Mouse (Mus musculus) hindbrain, embryonic 10.5 days (tissue): ENCODE data around the gene Nosip. TPM values are rescaled to one million over a fixed set of nuclear protein-coding genes. Genes with fewer than 3 reads are reported as not detected.

ENCODE experiments used
- DNase-seq: peaks from one replicate; pipeline ENCODE4 v3.0.0-alpha.2; 2017; ENCODE audit warnings: low spot score
- H3K27ac ChIP-seq: fragments of 300-500 bp; sonication (generic); 2 replicates; pipeline ENCODE4 v1.5.1; 2016; ENCODE audit warnings: mild to moderate bottlenecking, moderate library complexity
- H3K27me3 ChIP-seq: fragments of 300-500 bp; sonication (generic); 2 replicates; pipeline ENCODE4 v1.6.1; 2016; ENCODE audit warnings: mild to moderate bottlenecking; ENCODE audit not compliant: poor library complexity, insufficient read depth, severe bottlenecking
- H3K36me3 ChIP-seq: fragments of 300-500 bp; sonication (generic); 2 replicates; pipeline ENCODE4 v1.6.1; 2016; ENCODE audit warnings: mild to moderate bottlenecking, moderate library complexity
- H3K4me1 ChIP-seq: fragments of 300-500 bp; sonication (generic); replicated peaks from 2 replicates; pipeline ENCODE4 v1.6.1; 2016; ENCODE audit warnings: mild to moderate bottlenecking
- H3K4me3 ChIP-seq: fragments of 300-500 bp; sonication (generic); 2 replicates; pipeline ENCODE4 v1.5.1; 2016; ENCODE audit warnings: mild to moderate bottlenecking, moderate library complexity
- H3K9me3 ChIP-seq: fragments of 300-500 bp; sonication (generic); 2 replicates; pipeline ENCODE4 v1.6.1; 2016; ENCODE audit warnings: mild to moderate bottlenecking, moderate library complexity
- WGBS: fragments of 180-500 bp; shearing (Covaris S2); methylation state at CpG from one replicate; pipeline ENCODE4 v1.1.7; 2016; 5-methylcytosine and 5-hydroxymethylcytosine counted together
- polyA plus RNA-seq: library from polyadenylated mRNA; unstranded; fragments of >200 nt; fragmentation: Nextera tagmentation; extraction: Ambion mirVana; gene quantifications from 2 replicates; pipeline ENCODE4 v1.2.1, GENCODE M21; 2016

Nosip gene
- polyA plus RNA-seq, 1 experiment from 2014 or later, result 70.7 TPM

GRCm38 (mm10) chr7:45024281-45025248, 37.7 kb upstream of the Nosip start:
- Histone ChIP-seq H3K4me1 (peaks cover 17% of the 10 kb centered on the region), H3K36me3 (peaks cover 37% of the 10 kb centered on the region), H3K27me3 (no peaks in the 10 kb centered on the region), H3K9me3 (no peaks in the 10 kb centered on the region), H3K4me3 (no peak overlapping the region), H3K27ac (no peak overlapping the region)
- no peak for DNase-seq
- WGBS, result 89% methylated on average over 15 of the region's 15 CpGs

DNA sequence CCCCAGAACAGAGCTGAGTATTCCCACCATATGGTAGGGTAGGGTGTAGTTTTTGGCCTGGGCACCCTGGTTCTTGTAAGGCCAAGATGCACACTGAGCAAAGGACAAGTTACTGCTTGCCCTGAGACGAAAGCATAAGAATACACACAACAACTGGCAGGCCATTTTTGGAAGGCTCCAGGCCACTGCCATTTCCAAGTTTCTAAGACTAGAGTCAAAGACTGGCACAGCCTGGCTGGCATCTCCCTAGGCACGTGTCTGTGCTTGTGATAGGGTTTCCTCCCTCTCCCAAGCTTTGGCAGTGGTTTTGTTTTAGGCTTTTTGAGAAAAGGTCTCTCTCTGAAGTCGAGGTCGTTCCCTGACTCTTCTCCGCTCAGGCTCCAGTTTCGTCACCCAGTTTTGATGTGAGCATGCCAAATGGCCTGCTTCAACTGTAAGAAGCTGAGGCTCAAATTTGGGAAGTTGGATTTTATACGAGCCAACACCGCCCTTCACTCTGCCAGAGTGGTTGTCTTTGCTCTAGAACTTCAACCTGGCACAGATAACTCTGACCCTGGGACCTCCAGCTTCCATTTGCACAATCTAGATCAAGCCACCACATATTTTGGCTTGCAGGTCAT, 36.5 kb upstream of the Nosip start:
- 0 out of 2 replicates have a peak overlapping the region, but pooled peaks have one; percentile 4 for H3K4me3 ChIP-seq
- no peaks in the 10 kb centered on the region for H3K9me3 ChIP-seq
- 81% methylated on average over 8 of the region's 8 CpGs for WGBS
- H3K27ac ChIP-seq, result no peak overlapping the region
- peaks cover 15% of the 10 kb centered on the region for H3K4me1 ChIP-seq
- peaks cover 49% of the 10 kb centered on the region for H3K36me3 ChIP-seq
- H3K27me3 ChIP-seq, result no peaks in the 10 kb centered on the region
- no peak for DNase-seq

GRCm38 (mm10) chr7:45026256-45026655, 36.0 kb upstream of the Nosip start:
- no peak for DNase-seq
- WGBS, result 59% methylated on average over 2 of the region's 2 CpGs
- Histone ChIP-seq H3K27ac (0 out of 2 replicates have a peak overlapping the region, but pooled peaks have one; percentile 29), H3K4me3 (no peak overlapping the region), H3K9me3 (no peaks in the 10 kb centered on the region), H3K4me1 (peaks cover 11% of the 10 kb centered on the region), H3K27me3 (no peaks in the 10 kb centered on the region), H3K36me3 (peaks cover 54% of the 10 kb centered on the region)

- H3K27me3 ChIP-seq, result no peaks in the 10 kb centered on the region
- WGBS, result 96% methylated on average over 9 of the region's 9 CpGs
- no peak for DNase-seq
- H3K4me3 ChIP-seq, result no peak overlapping the region
- peaks cover 9% of the 10 kb centered on the region for H3K4me1 ChIP-seq
- H3K9me3 ChIP-seq, result no peaks in the 10 kb centered on the region
- no peak overlapping the region for H3K27ac ChIP-seq
- peaks cover 69% of the 10 kb centered on the region for H3K36me3 ChIP-seq
Observed at GRCm38 (mm10) chr7:45027761-45028160, 34.5 kb upstream of the Nosip start.

DNA sequence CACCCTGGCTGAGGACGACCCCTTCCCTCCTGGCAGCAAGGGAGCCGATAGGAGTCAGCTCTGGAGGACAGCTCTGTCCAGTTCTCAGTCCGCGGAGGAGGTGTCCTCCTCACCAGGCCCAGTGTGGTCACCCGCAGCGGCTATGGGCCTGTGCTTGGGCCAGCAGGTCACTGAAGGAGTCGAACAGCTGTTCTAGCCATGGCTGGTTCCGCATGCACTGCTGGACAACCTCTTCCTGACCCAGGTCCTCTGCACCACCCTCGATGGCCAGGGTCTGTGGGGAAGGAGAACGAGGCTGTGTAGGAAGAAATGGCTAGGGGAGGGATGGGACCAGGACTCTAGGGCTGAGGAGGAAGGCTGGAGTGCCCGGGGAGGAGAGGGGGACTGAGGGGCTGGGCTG, 33.9 kb upstream of the Nosip start:
- no peak overlapping the region for H3K4me3 ChIP-seq
- WGBS, result 90% methylated on average over 11 of the region's 11 CpGs
- H3K9me3 ChIP-seq, result no peaks in the 10 kb centered on the region
- no peak for DNase-seq
- peaks cover 9% of the 10 kb centered on the region for H3K4me1 ChIP-seq
- no peaks in the 10 kb centered on the region for H3K27me3 ChIP-seq
- no peak overlapping the region for H3K27ac ChIP-seq
- peaks cover 75% of the 10 kb centered on the region for H3K36me3 ChIP-seq

GRCm38 (mm10) chr7:45029995-45030394, 32.2 kb upstream of the Nosip start:
- Histone ChIP-seq H3K4me3 (no peak overlapping the region), H3K4me1 (peaks cover 9% of the 10 kb centered on the region), H3K27ac (no peak overlapping the region), H3K27me3 (no peaks in the 10 kb centered on the region), H3K9me3 (no peaks in the 10 kb centered on the region), H3K36me3 (peaks cover 89% of the 10 kb centered on the region)
- no peak for DNase-seq
- WGBS, result 92% methylated on average over 6 of the region's 6 CpGs

DNA sequence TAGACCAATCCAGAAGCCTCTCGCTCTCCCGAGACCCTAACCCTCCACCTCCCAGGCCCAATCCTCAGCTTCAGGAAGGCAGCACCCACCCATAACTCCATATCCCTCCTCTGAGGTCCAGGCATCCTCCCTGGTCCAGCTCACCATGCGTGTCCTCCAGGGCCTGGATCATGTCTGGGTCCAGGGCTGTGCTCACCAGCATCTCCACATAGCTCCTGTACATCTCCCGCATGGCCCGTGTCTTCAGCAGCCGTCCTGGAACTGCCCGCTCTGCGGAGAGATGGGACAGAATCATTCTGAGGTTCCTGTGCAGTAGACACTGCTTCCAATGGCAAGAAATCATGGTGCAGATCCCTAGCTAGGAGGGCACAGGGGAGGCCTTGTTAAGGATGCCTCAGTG, 31.4 kb upstream of the Nosip start:
- WGBS, result 96% methylated on average over 8 of the region's 8 CpGs
- no peak for DNase-seq
- Histone ChIP-seq H3K36me3 (peaks cover 97% of the 10 kb centered on the region), H3K27me3 (no peaks in the 10 kb centered on the region), H3K4me3 (no peak overlapping the region), H3K9me3 (no peaks in the 10 kb centered on the region), H3K27ac (no peak overlapping the region), H3K4me1 (peaks cover 9% of the 10 kb centered on the region)

DNA sequence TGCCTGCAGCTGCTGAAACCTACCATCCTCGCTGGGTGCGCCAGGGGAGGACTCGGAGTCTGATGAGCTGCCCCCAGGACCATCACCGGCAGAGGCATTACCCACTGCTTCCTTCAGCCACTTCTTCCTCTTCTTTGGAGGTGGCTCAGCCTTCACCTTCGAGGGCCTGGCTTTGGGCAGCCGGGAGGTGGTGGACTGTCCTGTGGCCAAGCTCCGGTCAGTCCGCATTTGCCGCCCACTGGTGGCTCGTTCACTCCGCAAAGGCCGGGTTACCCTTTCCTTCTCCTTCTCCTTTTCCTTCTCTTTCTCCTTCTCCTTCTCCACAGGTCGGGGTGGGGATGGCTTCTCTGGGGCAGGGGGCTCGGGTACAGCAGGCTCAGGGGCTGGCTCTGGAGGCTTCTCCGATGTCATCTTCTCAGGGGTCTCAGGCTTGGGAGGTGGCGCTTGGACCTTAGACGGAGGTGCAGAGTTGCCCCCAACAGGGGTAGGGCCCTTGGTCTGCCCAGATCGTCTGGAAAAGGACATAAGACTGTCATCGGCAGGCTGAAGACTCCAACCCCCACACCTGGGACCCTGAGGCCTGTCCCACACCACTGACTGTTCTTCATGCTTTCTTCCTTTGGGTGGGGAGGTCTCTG, 28.4 kb upstream of the Nosip start:
- Histone ChIP-seq H3K27ac (no peak overlapping the region), H3K9me3 (no peaks in the 10 kb centered on the region), H3K4me3 (no peak overlapping the region), H3K4me1 (no peaks in the 10 kb centered on the region), H3K27me3 (no peaks in the 10 kb centered on the region), H3K36me3 (peaks cover 100% of the 10 kb centered on the region)
- no peak for DNase-seq
- 96% methylated on average over 19 of the region's 19 CpGs for WGBS

DNA sequence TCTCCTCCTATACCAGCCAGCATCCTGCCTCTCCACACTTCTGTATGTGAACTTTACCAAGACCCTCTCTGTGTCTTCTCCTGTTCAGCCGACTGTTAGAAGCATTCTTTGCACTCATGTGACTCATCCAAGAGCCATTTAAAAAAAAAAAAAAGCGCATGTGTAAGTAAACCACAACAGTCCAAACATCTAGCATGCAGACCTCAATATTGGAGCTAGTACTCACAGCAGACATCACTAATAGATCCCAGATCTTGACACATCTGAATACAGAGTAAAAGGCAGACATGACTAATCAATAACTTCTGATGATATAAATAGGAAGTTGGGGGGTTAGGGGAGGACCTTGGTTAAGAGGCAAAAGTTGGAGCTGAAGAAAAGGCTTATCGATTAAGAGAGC, 26.6 kb upstream of the Nosip start:
- WGBS, result 90% methylated on average over 3 of the region's 3 CpGs
- Histone ChIP-seq H3K4me1 (no peaks in the 10 kb centered on the region), H3K27me3 (no peaks in the 10 kb centered on the region), H3K9me3 (no peaks in the 10 kb centered on the region), H3K4me3 (no peak overlapping the region), H3K36me3 (peaks cover 100% of the 10 kb centered on the region), H3K27ac (no peak overlapping the region)
- DNase-seq, result no peak

- no peak overlapping the region for H3K27ac ChIP-seq
- WGBS, result 88% methylated on average over 11 of the region's 11 CpGs
- H3K36me3 ChIP-seq, result peaks cover 100% of the 10 kb centered on the region
- H3K27me3 ChIP-seq, result no peaks in the 10 kb centered on the region
- no peak overlapping the region for H3K4me3 ChIP-seq
- no peaks in the 10 kb centered on the region for H3K9me3 ChIP-seq
- H3K4me1 ChIP-seq, result no peaks in the 10 kb centered on the region
- DNase-seq, result no peak
Observed at GRCm38 (mm10) chr7:45036702-45037101, 25.5 kb upstream of the Nosip start.

DNA sequence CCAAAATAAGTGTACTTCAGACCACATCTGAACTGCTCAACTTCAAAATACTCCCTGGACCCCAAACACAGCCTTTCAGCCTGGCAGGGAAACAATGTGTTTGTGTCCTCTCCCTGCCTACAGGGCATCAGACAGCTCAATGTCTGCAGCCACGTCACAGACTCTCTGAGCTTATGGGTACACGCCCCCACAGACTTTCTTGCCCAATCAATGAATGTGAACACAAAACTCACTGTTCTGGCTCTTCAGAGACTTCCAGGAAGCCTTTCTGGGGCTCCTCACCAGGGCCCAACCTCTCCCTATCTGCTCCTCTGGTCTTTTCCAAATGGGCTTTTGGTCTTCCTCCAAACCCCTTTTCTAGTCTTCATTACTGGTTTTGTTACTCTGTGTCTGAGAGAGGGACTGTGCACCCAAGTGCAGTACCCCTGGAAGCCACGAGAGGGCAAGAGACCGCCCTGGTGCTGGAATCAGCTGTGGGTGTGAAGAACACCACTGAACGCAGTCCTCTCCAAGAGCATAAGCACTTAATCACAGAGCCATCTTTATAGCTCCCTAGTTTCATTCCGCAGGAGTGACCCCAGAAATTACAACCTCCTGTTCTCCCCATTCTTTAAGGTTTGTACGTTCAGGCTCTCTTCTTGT, 24.4 kb upstream of the Nosip start:
- 72% methylated on average over 7 of the region's 7 CpGs for WGBS
- peak; percentile 59 for DNase-seq
- H3K36me3 ChIP-seq, result peaks cover 100% of the 10 kb centered on the region
- no peak overlapping the region for H3K4me3 ChIP-seq
- no peaks in the 10 kb centered on the region for H3K4me1 ChIP-seq
- H3K27me3 ChIP-seq, result no peaks in the 10 kb centered on the region
- no peak overlapping the region for H3K27ac ChIP-seq
- H3K9me3 ChIP-seq, result no peaks in the 10 kb centered on the region

DNA sequence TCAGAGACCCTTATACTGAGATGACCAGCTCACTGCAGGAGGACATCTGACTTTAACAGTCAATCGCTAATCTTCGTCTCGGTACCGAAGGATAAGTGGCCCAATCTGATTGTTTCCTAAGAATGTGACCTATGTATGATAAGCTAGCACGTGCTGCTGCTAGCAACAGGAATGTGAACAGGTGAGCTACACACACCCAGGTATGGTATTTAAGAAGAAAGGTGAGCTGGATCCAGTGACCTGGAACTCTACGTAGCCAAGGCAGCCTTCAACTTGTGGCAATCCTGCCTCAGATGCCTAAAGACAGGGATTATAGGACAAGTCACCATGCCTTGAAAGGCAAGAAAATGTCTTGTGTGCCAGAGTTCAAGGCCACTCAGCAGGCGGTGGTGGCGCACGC, 23.8 kb upstream of the Nosip start:
- DNase-seq, result no peak
- Histone ChIP-seq H3K27ac (no peak overlapping the region), H3K9me3 (no peaks in the 10 kb centered on the region), H3K4me3 (no peak overlapping the region), H3K27me3 (no peaks in the 10 kb centered on the region), H3K4me1 (no peaks in the 10 kb centered on the region), H3K36me3 (peaks cover 100% of the 10 kb centered on the region)
- 95% methylated on average over 9 of the region's 9 CpGs for whole genome bisulfite sequencing
